Comparison of ENCODE assay signal across 8 mouse cellular contexts in genomic region chr2:124609711-124610585, GRCm38 (mm10).
DNase-seq lines count a peak whose midpoint lies in the region; ATAC-seq lines count a peak whose summit lies in the region.

No protein-coding gene starts in this region.

- H3K4me3 ChIP-seq in hindbrain, embryonic 14.5 days (replicated peaks; ENCODE audit: low read length), result peak overlapping the region; percentile 82

- no peaks in the 10 kb centered on the region for H3K9me3 ChIP-seq in hindbrain, embryonic 14.5 days (ENCODE audit: control insufficient read depth, low read length)

- under 1% methylated on average over 78 of the region's 80 CpGs for WGBS in hindbrain, embryonic 14.5 days

- H3K36me3 ChIP-seq in hindbrain, embryonic 14.5 days (replicated peaks; ENCODE audit: control insufficient read depth, insufficient read depth), result no peaks in the 10 kb centered on the region

- H3K9ac ChIP-seq in hindbrain, embryonic 14.5 days, result peak overlapping the region; percentile 89

- peak; percentile 81 for DNase-seq in ZHBTc4 (ENCODE audit: low read depth, low spot score)
- DNase-seq in cerebellum, postnatal 36 days, result peak; percentile 64 to 69
- DNase-seq in gastrocnemius, adult 18-20 months (ENCODE audit: low spot score), result peak; percentile 86
- DNase-seq in hindbrain, embryonic 14.5 days (ENCODE audit: low spot score), result peak; percentile 70
- peak; percentile 81 to 84 for DNase-seq in layer of hippocampus, postnatal 36 days
- DNase-seq in lung, postnatal 10 days, result peak; percentile 94
- DNase-seq in retina, embryonic 14.5 days (ENCODE audit: low spot score), result peak; percentile 75
- DNase-seq in urinary bladder, postnatal 14 days (ENCODE audit: low spot score), result peak; percentile 84

- peak; percentile 87 for ATAC-seq in hindbrain, embryonic 14.5 days (ENCODE audit: low FRiP score)

- H3K27me3 ChIP-seq in hindbrain, embryonic 14.5 days (ENCODE audit: control insufficient read depth, insufficient read depth, low read length), result 0 out of 2 replicates have a peak, but pooled peaks cover 3% of the 10 kb centered on the region

- peak overlapping the region; percentile 95 for H3K27ac ChIP-seq in hindbrain, embryonic 14.5 days

- peaks cover 22% of the 10 kb centered on the region; the same call in 1 of the 2 replicates for H3K4me1 ChIP-seq in hindbrain, embryonic 14.5 days (replicated peaks; ENCODE audit: control insufficient read depth, insufficient read depth, low read length)

- peak overlapping the region; percentile 91 for H3K4me2 ChIP-seq in hindbrain, embryonic 14.5 days (replicated peaks)

Comparison
In these comparisons a context has a peak if more than half of its experiments do, and no peak if none do; other contexts are left out.
1. Peak in every context shown above with its lines: DNase-seq, ATAC-seq, H3K4me3 ChIP-seq and H3K27ac ChIP-seq.